Mouse (Mus musculus) adrenal gland, adult 18-20 months (tissue): ENCODE results near the gene Rfc4. TPM values are rescaled to one million over a fixed set of nuclear protein-coding genes. Genes with fewer than 3 reads are reported as not detected.
A peak's percentile ranks its signal among the peaks of the same experiment; 100 is the strongest.

Source experiments
- DNase-seq, 2 experiments: peaks; one replicate each; pipeline ENCODE4 v3.0.0; 2021 to 2022; ENCODE audit warnings: low spot score in 2 of 2
- total RNA-seq, 2 experiments: library from RNA; stranded (reverse); gene quantifications; 1 replicate in 1 of 2; 2 replicates in 1 of 2; pipeline ENCODE4 v1.2.3; 2021

Gene Rfc4
- total RNA-seq, 2 experiments from 2014 or later = 4.3 to 7.7 TPM

- DNase-seq = no peak
Observed at GRCm38 (mm10) chr16:23135421-23136149, 8.0 kb upstream of the Rfc4 start.

DNA sequence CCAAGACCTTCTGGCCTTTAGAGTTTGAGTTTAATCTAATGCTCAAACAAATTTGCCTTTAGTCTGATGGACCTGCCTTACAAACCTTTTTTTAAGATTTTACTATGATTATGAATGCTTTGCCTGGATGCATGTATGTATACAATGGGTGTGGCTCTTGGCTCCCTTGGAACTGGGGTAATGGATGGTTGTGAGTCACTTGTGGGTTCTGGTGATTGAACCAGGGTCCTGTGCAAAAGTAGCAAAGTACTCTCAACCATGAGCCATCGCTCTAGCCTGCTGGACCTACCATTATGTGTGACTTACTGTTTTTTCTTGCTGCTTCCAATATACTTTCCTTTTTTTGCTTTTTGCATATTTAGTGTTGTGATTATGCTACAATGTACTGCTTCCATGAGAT, 4.8 kb upstream of the Rfc4 start:
- DNase-seq = no peak

DNA sequence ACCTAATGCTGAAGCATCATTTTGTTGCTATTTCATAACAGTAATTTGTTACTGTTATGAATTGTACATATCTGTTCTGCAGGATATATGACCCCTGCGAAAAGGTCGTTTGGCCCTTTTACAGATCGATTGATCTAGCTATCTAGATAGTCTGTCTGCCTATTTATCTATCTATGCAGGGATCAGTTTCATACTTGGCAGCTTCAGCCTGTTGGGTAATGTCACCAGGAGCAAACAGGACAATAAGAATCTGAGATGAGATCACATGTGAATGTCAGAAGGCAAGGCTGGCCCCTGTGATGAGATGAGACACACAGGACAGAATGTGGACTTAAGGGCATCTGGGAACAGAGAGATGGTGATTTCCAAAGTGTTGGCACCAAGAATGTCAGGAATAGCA, 2.8 kb upstream of the Rfc4 start:
- no peak for DNase-seq

DNA sequence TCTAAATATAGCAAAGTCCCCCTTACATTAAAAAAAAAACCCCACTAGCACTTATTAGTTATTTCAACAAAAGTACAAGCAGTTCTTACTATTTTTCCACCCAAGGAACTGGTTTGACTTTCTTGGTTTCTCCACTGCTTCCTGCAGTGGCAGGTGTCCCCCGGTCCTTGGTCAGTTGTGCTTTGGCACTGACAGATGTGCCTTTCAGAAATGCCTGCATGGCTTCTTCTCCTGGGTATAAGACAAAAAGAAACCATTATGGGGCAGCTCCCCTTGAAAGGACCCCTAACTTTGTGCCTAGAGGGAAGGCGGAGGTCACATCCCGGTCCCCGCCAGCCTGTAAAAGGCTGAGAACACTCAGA, 245 bp downstream of the Rfc4 start:
- DNase-seq = no peak

DNA sequence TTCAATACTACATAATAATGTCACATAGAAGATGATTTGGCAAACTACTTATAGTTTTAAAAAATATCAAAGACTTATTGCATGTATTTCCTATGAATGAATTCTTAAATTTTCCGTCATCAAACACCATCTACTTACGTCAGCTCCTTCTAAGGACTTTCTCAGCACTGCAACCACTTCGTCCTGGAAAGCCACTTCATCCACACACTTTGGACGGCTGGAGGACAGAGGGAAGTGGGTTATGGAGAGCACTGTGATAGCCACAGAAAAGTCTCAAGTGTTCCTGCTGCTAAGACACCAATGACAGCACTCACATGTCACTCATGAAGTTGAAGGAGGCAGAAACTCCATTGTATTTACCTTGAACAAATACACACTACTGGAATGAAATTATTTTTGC, 3.1 kb downstream of the Rfc4 start:
- no peak for DNase-seq

DNA sequence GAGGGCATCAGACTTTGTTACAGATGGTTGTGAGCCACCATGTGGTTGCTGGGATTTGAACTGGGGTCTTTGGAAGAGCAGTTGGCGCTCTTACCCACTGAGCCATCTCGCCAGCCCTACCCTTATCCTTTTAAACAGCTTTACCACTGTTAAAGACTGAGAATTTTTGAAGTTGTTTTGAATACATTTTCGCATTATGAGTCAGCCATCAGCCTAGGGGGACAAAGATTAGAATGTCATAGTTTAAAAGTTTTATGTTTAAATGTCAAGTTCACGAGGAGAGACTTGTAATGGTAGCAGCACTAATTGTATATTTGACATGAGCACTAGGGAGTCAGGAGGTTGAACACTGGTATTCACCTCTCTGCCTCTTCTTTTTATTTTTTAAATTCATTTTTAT, 4.4 kb downstream of the Rfc4 start:
- DNase-seq = no peak

- DNase-seq = no peak
Observed at GRCm38 (mm10) chr16:23122446-23122845, 5.1 kb downstream of the Rfc4 start.

- no peak for DNase-seq
Observed at GRCm38 (mm10) chr16:23117173-23117572, 10.4 kb downstream of the Rfc4 start.

DNA sequence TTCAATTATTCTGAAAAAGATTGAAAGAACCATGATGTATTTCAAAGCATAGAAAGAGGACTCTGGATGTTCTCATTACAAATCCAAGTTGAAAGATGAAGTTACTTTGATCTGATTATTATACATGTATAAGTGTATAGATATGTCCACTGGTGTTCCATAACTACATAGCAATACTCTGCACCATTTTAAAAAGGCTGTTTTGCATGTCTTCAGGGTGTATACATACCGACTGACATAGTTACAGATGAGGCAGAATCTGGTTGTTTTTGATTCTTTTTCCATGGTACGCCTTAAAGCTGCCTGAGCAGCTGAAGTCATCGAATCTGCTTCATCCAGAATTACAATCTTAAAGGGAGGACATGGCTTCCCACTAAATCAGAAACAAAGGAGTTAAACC, 12.1 kb downstream of the Rfc4 start:
- DNase-seq = no peak

GRCm38 (mm10) chr16:23114339-23115171, 13.0 kb downstream of the Rfc4 start:
- no peak for DNase-seq

- DNase-seq = no peak
Observed at GRCm38 (mm10) chr16:23113903-23114302, 13.6 kb downstream of the Rfc4 start.

DNA sequence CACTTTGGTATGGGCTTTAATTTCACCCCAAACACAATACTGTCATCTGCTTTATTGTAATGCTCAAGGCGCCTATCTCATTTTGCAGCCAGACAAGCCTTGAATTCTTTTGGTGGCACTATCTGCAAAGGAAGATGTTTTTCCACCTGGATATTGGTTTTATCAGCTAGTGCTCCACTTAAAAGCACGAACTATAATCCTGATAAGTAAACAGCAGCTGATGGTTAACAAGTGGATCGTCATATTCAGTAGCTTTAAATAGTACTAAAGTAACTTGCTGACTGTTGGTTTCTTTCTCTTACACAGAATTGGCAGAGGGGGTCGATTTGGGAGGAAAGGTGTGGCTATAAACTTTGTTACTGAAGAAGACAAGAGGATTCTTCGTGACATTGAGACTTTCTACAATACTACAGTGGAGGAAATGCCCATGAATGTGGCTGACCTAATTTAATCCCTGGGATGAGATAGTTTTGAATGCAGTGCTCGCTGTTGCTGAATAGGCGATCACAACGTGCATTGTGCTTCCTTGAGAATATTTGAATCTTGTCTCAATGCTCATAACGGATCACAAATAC, 14.6 kb downstream of the Rfc4 start:
- no peak for DNase-seq

DNA sequence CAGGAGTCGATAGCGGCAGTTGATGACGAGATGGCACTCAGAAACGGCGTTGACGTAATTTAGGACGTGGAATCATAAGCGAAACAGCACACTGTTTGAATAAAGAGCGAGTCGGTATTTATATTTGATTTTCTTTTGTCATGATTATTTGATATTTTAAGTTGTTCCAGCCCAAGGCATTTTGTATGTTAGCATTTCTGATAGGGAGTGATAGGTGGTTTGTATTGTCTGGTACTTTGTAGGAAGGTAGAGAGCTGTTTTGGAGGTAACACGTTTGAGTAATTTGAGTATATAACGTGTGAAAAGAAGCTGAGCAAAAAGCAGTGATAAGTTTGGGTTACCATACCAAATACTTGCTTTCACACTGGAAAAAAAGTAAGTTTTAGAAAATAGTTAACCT, 15.2 kb downstream of the Rfc4 start:
- DNase-seq = no peak

DNA sequence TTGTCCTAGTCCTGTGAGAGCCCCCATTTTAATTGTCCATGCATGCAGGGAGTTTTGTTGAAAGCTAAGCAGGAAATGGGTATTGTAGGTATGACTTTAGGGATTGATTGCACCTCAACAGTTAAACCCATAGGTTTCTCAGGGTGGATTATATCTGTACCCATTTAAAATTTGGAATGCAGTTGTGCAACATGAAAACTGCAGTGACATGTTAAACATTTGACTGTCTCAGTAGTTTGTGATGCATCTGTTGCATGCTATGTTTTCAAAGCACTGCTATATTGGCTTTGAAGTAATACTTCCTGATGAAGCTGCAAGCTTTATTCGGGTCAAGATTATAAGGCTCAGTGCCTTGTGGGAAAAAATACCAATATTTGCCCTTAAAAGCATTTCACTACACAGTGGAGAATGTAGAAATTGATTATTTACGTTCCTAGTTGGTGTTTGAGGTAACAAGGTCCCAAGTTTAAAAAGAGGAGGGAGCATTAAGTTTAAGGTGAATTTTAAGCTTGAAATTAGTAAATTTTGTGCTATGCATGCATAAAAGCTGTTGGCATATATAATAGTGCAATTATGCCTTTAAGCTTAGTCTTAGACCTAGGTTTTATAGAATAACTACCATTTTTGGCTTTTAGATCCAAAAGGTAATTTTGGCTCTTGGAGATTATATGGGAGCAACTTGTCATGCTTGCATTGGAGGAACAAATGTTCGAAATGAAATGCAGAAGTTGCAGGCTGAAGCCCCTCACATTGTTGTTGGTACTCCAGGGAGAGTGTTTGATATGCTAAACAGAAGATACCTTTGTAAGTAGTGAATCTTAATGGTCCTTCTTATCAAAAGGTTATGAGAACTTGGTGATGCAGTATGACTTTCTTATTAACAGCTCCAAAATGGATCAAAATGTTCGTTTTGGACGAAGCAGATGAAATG, 17.9 kb downstream of the Rfc4 start:
- no peak for DNase-seq

DNA sequence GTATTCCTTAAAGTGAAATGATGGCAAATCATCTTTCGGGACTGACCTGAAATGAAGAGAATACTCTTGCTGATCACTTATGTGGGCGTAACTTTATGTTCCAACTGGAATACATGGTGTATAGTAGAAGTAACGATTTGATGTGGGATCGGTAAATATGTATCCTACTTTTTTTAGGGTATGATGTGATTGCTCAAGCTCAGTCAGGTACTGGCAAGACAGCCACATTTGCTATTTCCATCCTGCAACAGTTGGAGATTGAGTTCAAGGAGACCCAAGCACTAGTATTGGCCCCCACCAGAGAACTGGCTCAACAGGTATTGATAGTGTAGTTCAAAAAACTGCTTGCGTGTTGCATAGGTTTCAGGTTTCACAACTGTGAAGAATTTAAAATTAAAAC, 18.6 kb downstream of the Rfc4 start:
- DNase-seq = no peak

DNA sequence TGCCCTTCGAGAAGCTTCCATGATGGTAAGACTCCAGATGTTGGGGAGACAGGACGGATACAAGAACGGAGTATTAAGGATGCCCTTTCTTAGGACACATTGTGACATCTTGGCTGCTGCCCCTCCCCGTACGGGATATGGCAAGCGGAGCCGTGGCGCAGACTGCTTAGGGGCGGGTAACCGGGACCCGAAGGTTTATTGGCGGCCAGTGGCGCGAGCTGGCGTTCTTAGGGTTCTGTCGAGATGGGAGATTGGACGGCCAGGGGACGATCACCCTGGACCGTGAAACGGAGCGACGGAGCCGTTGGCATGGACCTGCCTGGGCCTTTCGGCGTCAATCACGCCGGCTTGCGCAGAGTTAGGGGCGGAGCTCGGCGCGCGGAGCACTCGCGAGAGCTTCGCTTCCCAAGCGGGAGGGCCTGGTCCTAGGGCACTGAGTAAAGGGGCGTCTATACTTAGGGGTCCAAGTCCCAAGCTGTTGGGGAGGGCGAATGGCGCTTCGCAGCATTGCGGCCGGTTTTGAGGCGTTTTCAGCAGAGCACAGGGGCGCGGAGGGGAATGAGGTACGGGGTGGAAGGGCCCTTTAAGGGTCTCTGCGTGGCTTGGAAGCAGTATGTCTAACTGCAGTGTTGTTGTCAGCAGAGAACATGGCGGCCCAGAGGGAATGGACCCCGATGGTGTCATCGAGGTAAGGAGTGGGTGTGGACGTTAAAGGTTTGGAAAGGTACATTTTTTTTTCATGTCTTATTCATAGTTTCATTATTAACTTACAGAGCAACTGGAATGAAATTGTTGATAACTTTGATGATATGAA, 19.4 kb downstream of the Rfc4 start:
- DNase-seq = peak; percentile 77 to 78

DNA sequence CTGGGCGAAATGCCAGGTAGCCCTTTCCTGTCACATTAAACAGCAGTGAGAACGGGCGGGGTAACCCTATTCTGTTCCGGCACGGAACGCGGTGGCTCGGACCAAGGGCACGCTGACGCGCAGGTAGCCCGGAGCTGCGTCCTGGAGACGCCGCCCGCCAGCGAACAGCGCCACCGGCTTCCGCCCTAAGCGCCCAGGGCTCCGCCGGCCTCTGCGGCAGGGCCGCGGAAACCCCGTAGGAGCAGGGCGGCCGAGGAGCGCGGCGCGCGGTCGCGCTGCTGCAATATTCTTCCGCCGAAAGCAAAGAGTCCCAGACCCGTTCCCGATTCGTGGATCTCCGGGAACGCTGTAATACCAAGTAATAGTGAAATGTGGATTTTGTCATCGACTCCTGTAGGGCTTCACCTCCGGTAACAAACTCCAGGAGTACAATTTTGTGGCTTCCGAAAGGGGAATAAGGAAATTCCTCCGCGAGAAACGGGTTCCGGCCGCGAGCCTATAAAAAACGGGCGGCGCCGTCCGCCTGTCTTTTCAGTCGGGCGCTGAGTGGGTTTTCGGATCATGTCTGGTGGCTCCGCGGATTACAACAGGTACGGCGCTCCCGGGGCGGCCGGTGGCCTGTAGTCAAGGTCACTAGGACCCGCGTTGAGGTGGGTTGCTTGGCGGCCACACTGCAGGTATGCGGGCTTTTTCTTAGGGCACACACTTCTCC, 20.1 kb downstream of the Rfc4 start, which contains the start of gene Eif4a2:
TSS of gene Eif4a2 (plus strand) at position 214 of the 712 bp plus-strand sequence.
- peak; percentile 93 to 95 for DNase-seq

- DNase-seq = no peak
Observed at GRCm38 (mm10) chr16:23106121-23106520, 21.4 kb downstream of the Rfc4 start.

GRCm38 (mm10) chr16:23103841-23104240, 23.7 kb downstream of the Rfc4 start:
- DNase-seq = no peak
